20 mouse cellular contexts compared by ENCODE assay signal in genomic region chr6:137581331-137582010, GRCm38 (mm10).
A peak's percentile ranks its signal among the peaks of the same experiment; 100 is the strongest.
DNase-seq lines count a peak whose midpoint lies in the region; TF ChIP-seq lines count a peak whose summit lies in the region.
"Had no signal": no experiment of that assay in that cellular context is flagged by ENCODE, and none has a peak within 500 bp of the region (broad histone marks: within the 10 kb centered on the region; RNA-seq: fewer than 3 reads in every experiment).

No protein-coding gene starts in this region.

- H3K4me2 ChIP-seq in myocyte (ENCODE audit: low read depth), result peak overlapping the region; percentile 85
- H3K4me2 ChIP-seq: embryonic facial prominence, embryonic 12.5 days; forebrain, embryonic 13.5 days; hindbrain, embryonic 12.5 days had no signal

- no peaks in the 10 kb centered on the region for H3K79me2 ChIP-seq in myocyte (ENCODE audit: control insufficient read depth, insufficient read depth)

- H3K27me3 ChIP-seq in myocyte (ENCODE audit: control insufficient read depth, insufficient read depth, insufficient read length), result no peaks in the 10 kb centered on the region
- H3K27me3 ChIP-seq: CH12.LX; embryonic facial prominence, embryonic 12.5 days; forebrain, embryonic 13.5 days; hindbrain, embryonic 12.5 days had no signal

- H3K36me3 ChIP-seq in myocyte (ENCODE audit: control insufficient read depth, insufficient read depth), result no peaks in the 10 kb centered on the region
- H3K36me3 ChIP-seq: embryonic facial prominence, embryonic 12.5 days; heart, embryonic 10.5 days; hindbrain, embryonic 12.5 days had no signal

- peak overlapping the region; percentile 17 for H3K4me3 ChIP-seq in myocyte
- H3K4me3 ChIP-seq: embryonic facial prominence, embryonic 12.5 days; forebrain, embryonic 13.5 days; heart, embryonic 10.5 days; hindbrain, embryonic 12.5 days had no signal

- TF ChIP-seq POLR2A in myocyte (IDR thresholded peaks at IDR 0.05; ENCODE audit: insufficient read length, low read depth), result no peak

- H3ac ChIP-seq in myocyte (ENCODE audit: control insufficient read depth, insufficient read length), result no peak overlapping the region

- DNase-seq in heart, adult 11 months, result peak; percentile 91
- DNase-seq in heart, adult 18-20 months, result no peak
- DNase-seq in 3T3-L1 (ENCODE audit: low read depth, low spot score) (peak; percentile 60), adipocyte (ENCODE audit: low spot score) (peak; percentile 43)
- DNase-seq in embryo, embryonic 9.5 days (ENCODE audit: extremely low spot score), result no peak
- DNase-seq in adrenal gland, adult 8-10 months, result no peak
- DNase-seq in frontal cortex, postnatal 36 days (ENCODE audit: low spot score in 2 of 2), result no peak
- DNase-seq: cerebellum, adult 18-20 months; cerebellum, adult 9-11 months; embryo, embryonic 11 days; forebrain, postnatal 0 days; heart, postnatal 10 days; heart, postnatal 4 days; kidney, adult 18-20 months had no signal

TF ChIP-seq in myocyte, 11 proteins besides CTCF, POLR2A, EP300 and RAD21:
- TF ChIP-seq MYOG (IDR thresholded peaks at IDR 0.05; ENCODE audit: control insufficient read depth in 1 of 3, insufficient read depth in 1 of 3, insufficient read length in 2 of 3, low read depth in 2 of 3) (no peak), MAX (IDR thresholded peaks at IDR 0.05; ENCODE audit: low read depth) (no peak), MYOD1 (IDR thresholded peaks at IDR 0.05; ENCODE audit: control insufficient read depth in 1 of 3, insufficient read length in 2 of 3, low read depth in 2 of 3) (no peak), USF1 (IDR thresholded peaks at IDR 0.05; ENCODE audit: low read depth) (no peak), E2F4 (IDR thresholded peaks at IDR 0.05; ENCODE audit: insufficient read depth) (no peak), REST (IDR thresholded peaks at IDR 0.05; ENCODE audit: insufficient read depth, insufficient read length) (no peak), POLR2AphosphoS2 (IDR thresholded peaks at IDR 0.05; ENCODE audit: insufficient read length, low read depth) (no peak), TCF3 (IDR thresholded peaks at IDR 0.05; ENCODE audit: insufficient read length, low read depth) (no peak), SRF (IDR thresholded peaks at IDR 0.05; ENCODE audit: control insufficient read depth, insufficient read length, low read depth) (no peak), TCF12 (IDR thresholded peaks at IDR 0.05; ENCODE audit: insufficient read depth, poor library complexity, severe bottlenecking) (no peak), CEBPB (IDR thresholded peaks at IDR 0.05; ENCODE audit: insufficient read depth, poor library complexity, severe bottlenecking) (no peak)
TF ChIP-seq in myocyte: peak in this region for 0.

Comparison
In these comparisons a context has a peak if more than half of its experiments do, and no peak if none do; other contexts are left out.
1. DNase-seq: peak in heart, adult 11 months (single experiment), 3T3-L1 (single experiment) and adipocyte (single experiment); none in heart, adult 18-20 months (0 of 2), embryo, embryonic 9.5 days (single experiment), adrenal gland, adult 8-10 months (single experiment) and frontal cortex, postnatal 36 days (0 of 2).